Mouse (Mus musculus) G1E (cell line): ENCODE results near the gene Odf2. TPM values are rescaled to one million over a fixed set of nuclear protein-coding genes. Genes with fewer than 3 reads are reported as not detected.

Experiments used
- ATAC-seq: 2 replicates; pipeline ENCODE4 v1.8.0; 2016; ENCODE audit warnings: mild to moderate bottlenecking; ENCODE audit not compliant: insufficient number of reproducible peaks, poor library complexity, low FRiP score, severe bottlenecking; ENCODE audit errors: extremely low read depth
- DNase-seq: peaks from one replicate; pipeline ENCODE4 v3.0.0; 2012; ENCODE audit warnings: low spot score
- H3K27me3 ChIP-seq: 2 replicates; pipeline ENCODE4 v1.6.1; 2012; ENCODE audit warnings: mild to moderate bottlenecking, low read length, inconsistent platforms; ENCODE audit not compliant: insufficient read depth
- H3K36me3 ChIP-seq: replicated peaks from 2 replicates; pipeline ENCODE3; 2012; ENCODE audit warnings: mild to moderate bottlenecking, inconsistent platforms
- H3K4me1 ChIP-seq: 2 replicates; pipeline ENCODE4 v1.6.1; 2012; ENCODE audit warnings: low read depth, low read length, inconsistent platforms, mixed read lengths; ENCODE audit not compliant: insufficient read depth
- H3K4me3 ChIP-seq: 2 replicates; pipeline ENCODE4 v1.5.1; 2012; ENCODE audit warnings: low read depth, mild to moderate bottlenecking, inconsistent platforms, low read length, moderate library complexity, mixed read lengths
- H3K9me3 ChIP-seq: replicated peaks from 2 replicates; pipeline ENCODE4 v1.6.1; 2012; ENCODE audit warnings: inconsistent platforms
- CTCF ChIP-seq: IDR thresholded peaks from 2 replicates; pipeline ENCODE4 v1.5.1; 2012; ENCODE audit warnings: low read depth, low read length, inconsistent platforms, mixed read lengths
- GATA1 ChIP-seq: IDR thresholded peaks from 2 replicates; pipeline ENCODE4 v1.6.1; 2012; ENCODE audit warnings: borderline replicate concordance, low read length, inconsistent platforms, mixed read lengths
- GATA2 ChIP-seq: IDR thresholded peaks from 2 replicates; pipeline ENCODE4 v1.6.1; 2012; ENCODE audit warnings: low read depth, low read length, inconsistent platforms, borderline replicate concordance
- POLR2AphosphoS5 ChIP-seq: IDR thresholded peaks from 2 replicates; pipeline ENCODE4 v1.6.1; 2012; ENCODE audit warnings: low read depth, low read length, inconsistent platforms; ENCODE audit not compliant: insufficient replicate concordance
- TAL1 ChIP-seq: conservative IDR thresholded peaks from 2 replicates; pipeline ENCODE4 v1.6.1; 2012; ENCODE audit warnings: low read depth, low read length, inconsistent platforms, mixed read lengths
- polyA plus RNA-seq: library from polyadenylated mRNA; stranded (reverse); fragments of >175 nt; gene quantifications from 2 replicates; pipeline ENCODE4 v1.2.3, GENCODE M21; 2012
- total RNA-seq, 2 experiments: library from RNA; stranded (forward) in 1 of 2; stranded (reverse) in 1 of 2; fragments of 200-1000 nt in 1 of 2; fragments of >200 nt in 1 of 2; fragmentation: Nextera tagmentation in 1 of 2; gene quantifications; 2 replicates each; pipeline ENCODE4 v1.2.3; 2014 to 2017

Gene Odf2
- total and polyA plus RNA-seq, 3 experiments: 24.1 to 158 (median 70.9) TPM

DNA sequence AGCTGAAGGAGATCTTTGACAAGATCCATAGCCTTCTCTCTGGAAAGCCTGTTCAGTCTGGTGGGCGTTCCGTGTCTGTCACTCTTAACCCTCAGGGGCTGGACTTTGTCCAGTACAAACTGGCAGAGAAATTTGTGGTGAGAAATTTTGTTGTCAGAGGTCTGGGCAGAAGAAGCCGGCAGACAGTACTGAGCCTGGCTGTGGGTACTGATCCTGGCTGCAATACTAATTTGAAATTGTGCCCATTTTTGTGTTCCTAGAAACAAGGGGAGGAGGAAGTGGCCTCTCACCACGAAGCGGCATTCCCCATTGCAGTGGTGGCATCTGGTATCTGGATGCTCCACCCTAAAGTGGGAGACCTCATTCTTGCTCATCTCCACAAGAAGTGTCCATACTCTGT, 59.9 kb downstream of the Odf2 start:
- ATAC-seq (no peak), DNase-seq (no peak)
- TF ChIP-seq TAL1: no peak
- no peak for TF ChIP-seq POLR2AphosphoS5
- no peak for TF ChIP-seq GATA1
- no peak for TF ChIP-seq CTCF
- no peak for TF ChIP-seq GATA2
- Histone ChIP-seq H3K4me3 (no peak overlapping the region), H3K9me3 (no peaks in the 10 kb centered on the region), H3K27me3 (no peaks in the 10 kb centered on the region), H3K36me3 (peaks cover 90% of the 10 kb centered on the region), H3K4me1 (no peaks in the 10 kb centered on the region)

DNA sequence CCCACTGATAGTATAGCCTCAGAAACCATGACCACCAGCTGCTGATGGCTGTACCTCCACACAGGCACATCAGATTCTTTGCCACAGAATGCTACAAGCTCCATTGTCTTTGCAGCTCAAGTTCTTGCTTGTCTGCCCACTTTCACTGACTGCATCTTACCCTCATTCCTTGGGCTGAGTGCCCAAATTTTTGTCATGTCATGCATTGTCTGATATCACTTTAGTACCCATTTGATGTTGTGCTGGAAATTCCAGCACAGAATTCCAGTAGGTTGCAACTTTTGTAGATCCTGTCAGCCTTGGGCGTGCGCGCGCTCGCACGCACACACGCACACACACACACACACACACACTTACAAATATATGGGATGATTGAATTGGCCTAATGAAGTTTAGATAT, 72.2 kb downstream of the Odf2 start:
- Histone ChIP-seq H3K36me3 (peaks cover 49% of the 10 kb centered on the region), H3K9me3 (no peaks in the 10 kb centered on the region), H3K27me3 (peaks cover 25% of the 10 kb centered on the region), H3K4me1 (peaks cover 14% of the 10 kb centered on the region), H3K4me3 (no peak overlapping the region)
- TF ChIP-seq GATA2 (no peak), GATA1 (no peak), CTCF (no peak), POLR2AphosphoS5 (no peak), TAL1 (no peak)
- no peak for DNase-seq
- no peak for ATAC-seq

DNA sequence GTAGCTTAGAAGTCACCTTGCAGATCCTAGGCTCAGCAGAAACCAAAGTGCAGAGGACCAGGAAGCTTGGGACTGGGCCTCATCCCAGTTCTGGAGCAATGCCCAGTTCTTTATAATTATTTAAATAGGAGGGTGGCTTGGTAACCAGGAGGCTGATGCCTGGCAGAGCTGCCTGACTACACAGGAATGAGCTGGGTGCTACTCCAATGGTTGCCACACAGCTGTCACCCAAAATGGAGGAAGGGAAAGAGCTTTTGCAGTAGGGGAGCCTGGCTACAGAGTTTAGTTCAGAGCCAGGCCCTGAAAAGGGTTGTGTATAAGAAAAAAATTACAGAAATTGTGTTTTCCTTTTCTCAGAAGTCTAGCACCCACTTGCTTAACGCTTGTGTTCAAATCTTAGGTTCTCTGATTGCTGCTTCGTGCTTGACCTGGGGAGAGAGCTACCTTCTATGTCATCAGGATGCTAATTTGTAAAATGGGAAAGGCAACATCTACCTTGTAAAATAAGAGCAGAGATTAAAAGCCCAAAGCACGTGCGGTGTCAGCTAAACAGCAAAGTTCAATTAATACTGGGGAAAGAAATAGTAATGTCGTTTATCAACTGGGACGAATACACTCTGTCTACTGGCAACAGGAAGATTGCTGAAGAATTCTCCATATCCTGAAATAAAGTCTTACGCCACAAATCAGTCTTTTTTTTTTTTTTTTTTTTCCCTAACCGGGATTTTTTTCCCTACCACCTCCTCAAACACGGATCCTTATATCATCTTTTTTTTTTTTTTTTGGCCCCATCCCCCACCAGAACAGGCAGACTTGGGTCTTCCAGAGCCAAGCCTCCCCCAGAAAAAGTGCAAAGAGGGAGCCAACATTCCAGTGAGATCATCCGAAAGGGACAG, 75.6 kb downstream of the Odf2 start:
- TF ChIP-seq TAL1 (no peak), GATA2 (no peak), GATA1 (no peak), POLR2AphosphoS5 (no peak)
- Histone ChIP-seq H3K4me1 (peaks cover 14% of the 10 kb centered on the region), H3K4me3 (peak overlapping the region; percentile 74), H3K27me3 (peaks cover 50% of the 10 kb centered on the region), H3K36me3 (peaks cover 17% of the 10 kb centered on the region), H3K9me3 (no peaks in the 10 kb centered on the region)
- no peak for ATAC-seq
- DNase-seq: peak; percentile 7

DNA sequence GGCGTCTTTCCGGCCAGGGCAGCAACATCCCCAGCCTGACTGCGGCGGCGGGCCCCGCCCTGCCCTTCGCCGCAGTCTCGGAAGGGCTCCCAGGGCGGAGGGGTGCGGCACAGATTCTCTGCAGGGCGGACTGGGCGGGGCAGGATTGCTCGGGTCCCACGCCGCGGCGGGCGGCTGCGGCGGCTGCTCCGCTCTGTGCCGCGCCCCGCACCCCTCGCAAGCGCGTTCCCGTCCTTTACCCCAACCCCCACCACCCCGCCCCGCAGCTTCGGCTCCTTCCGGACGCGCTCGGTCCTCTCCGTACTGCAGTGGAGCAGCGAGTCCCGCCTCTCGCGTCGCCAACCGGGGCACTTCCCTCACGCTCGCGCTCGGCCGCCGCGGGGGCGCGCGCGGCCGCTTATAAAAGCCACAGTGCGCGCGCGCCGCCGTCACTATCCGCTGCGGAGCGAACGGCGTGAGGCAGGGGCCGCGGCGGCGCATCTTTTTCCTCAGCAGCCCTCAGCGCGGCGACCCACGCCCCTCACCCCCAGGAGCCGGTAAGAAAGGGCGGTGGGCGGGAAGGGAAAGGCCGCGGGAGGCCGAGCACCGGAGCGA, 76.3 kb downstream of the Odf2 start, which contains the start of gene Sptan1:
Gene Sptan1 (plus strand): TSS at position 311 of the 594 bp plus-strand sequence.
- TF ChIP-seq POLR2AphosphoS5 (no peak), GATA1 (no peak), CTCF (no peak), TAL1 (no peak), GATA2 (no peak)
- ATAC-seq (peak; percentile 57), DNase-seq (peak; percentile 88)
- Histone ChIP-seq H3K4me3 (peak within 1 kb of the TSS; percentile 74), H3K27me3 (peaks cover 58% of the 10 kb centered on the region), H3K4me1 (peaks cover 14% of the 10 kb centered on the region), H3K36me3 (peaks cover 10% of the 10 kb centered on the region), H3K9me3 (no peaks in the 10 kb centered on the region)

DNA sequence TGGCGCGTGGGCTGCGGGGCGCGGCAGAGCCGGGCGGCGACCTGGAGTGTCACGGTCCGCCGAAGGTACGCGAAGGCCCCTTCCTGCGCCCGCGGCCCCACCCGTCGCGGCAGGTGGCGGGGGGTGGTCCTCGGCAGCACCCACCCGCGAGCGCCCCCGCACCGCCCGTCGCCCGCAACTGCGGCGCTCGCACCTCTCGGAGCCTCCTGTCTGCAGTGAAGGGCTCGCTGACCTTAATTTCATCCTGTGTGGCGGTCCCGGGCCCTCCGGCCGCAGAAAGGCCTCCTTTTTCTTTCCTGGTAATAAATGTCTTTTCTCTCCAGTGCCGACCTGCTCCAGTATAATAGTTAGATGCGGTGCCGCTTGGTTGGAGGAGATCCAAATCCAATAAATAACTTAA, 76.9 kb downstream of the Odf2 start:
- ATAC-seq: no peak
- peak overlapping the region; percentile 74 for H3K4me3 ChIP-seq
- no peak for TF ChIP-seq GATA2
- no peak for TF ChIP-seq GATA1
- no peak for TF ChIP-seq CTCF

DNA sequence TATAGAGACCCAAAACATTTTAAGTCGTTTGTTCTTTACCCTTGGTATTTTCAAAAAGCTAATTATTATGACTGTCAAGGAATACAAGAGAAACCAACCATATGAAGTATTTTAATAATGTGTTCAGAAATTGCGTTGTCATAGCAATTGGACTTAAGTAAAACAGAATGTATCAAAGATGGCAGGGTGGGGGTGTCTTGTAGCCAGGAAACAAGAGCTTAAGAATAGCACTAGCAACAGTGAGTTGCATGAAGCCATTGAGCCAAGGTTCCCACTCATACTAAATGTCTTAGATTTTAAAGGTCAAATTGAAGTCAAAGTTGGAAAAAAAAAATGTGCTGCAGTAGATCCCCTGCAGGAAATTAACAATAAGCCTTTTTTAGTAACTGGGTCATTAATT, 77.8 kb downstream of the Odf2 start:
- no peaks in the 10 kb centered on the region for H3K9me3 ChIP-seq
- DNase-seq (no peak), ATAC-seq (no peak)
- H3K36me3 ChIP-seq: no peaks in the 10 kb centered on the region
- no peak overlapping the region for H3K4me3 ChIP-seq
- H3K4me1 ChIP-seq: peaks cover 18% of the 10 kb centered on the region
- TF ChIP-seq POLR2AphosphoS5 (no peak), TAL1 (no peak), CTCF (no peak), GATA2 (no peak), GATA1 (no peak)
- H3K27me3 ChIP-seq: peaks cover 60% of the 10 kb centered on the region

More for the DNA sequence above, 76.9 kb downstream of the Odf2 start:
- Histone ChIP-seq H3K9me3 (no peaks in the 10 kb centered on the region), H3K36me3 (peaks cover 5% of the 10 kb centered on the region), H3K27me3 (peaks cover 60% of the 10 kb centered on the region), H3K4me1 (peaks cover 14% of the 10 kb centered on the region)
- no peak for DNase-seq
